Mouse (Mus musculus): Measurements from ENCODE around the gene Rab6a.
"Not testable (repeated sequence)": the region's sequence is repeated elsewhere in the genome, so short reads cannot be mapped to it uniquely, and the experiment has no call there.

Gene Rab6a

GRCm38 (mm10) chr7:100607214-100608129 lies at the start of gene Rab6a:
Gene Rab6a (plus strand): TSS chr7:100607410.
- DNase-seq (ENCODE audit: extremely low read depth, low read depth, low spot score), result peak; percentile 99

GRCm38 (mm10) chr7:100559331-100559730 lies 47.9 kb upstream of the Rab6a start:
- DNase-seq (ENCODE audit: extremely low read depth, low read depth, low spot score), result no peak

GRCm38 (mm10) chr7:100561861-100562587 lies 45.2 kb upstream of the Rab6a start:
- no peak for DNase-seq (ENCODE audit: extremely low read depth, low read depth, low spot score)

- not testable (repeated sequence) for DNase-seq (ENCODE audit: extremely low read depth, low read depth, low spot score)
These were observed 40.0 kb upstream of the Rab6a start for GRCm38 (mm10) chr7:100567238-100567637.

- DNase-seq (ENCODE audit: extremely low read depth, low read depth, low spot score), result no peak
These were observed 37.3 kb upstream of the Rab6a start for GRCm38 (mm10) chr7:100569907-100570306.

GRCm38 (mm10) chr7:100570930-100571715 lies 36.1 kb upstream of the Rab6a start:
- no peak for DNase-seq (ENCODE audit: extremely low read depth, low read depth, low spot score)

GRCm38 (mm10) chr7:100572061-100572460 lies 35.1 kb upstream of the Rab6a start:
- DNase-seq (ENCODE audit: extremely low read depth, low read depth, low spot score), result no peak

- DNase-seq (ENCODE audit: extremely low read depth, low read depth, low spot score), result no peak
These were observed 34.5 kb upstream of the Rab6a start for GRCm38 (mm10) chr7:100572704-100573103.

- DNase-seq (ENCODE audit: extremely low read depth, low read depth, low spot score), result no peak
These were observed 28.4 kb upstream of the Rab6a start for GRCm38 (mm10) chr7:100578794-100579193.

GRCm38 (mm10) chr7:100582235-100582634 lies 25.0 kb upstream of the Rab6a start:
- no peak for DNase-seq (ENCODE audit: extremely low read depth, low read depth, low spot score)

GRCm38 (mm10) chr7:100582727-100583236 lies 24.4 kb upstream of the Rab6a start:
- DNase-seq (ENCODE audit: extremely low read depth, low read depth, low spot score), result peak; percentile 34

GRCm38 (mm10) chr7:100589816-100590215 lies 17.4 kb upstream of the Rab6a start:
- no peak for DNase-seq (ENCODE audit: extremely low read depth, low read depth, low spot score)

GRCm38 (mm10) chr7:100590504-100590844 lies 16.7 kb upstream of the Rab6a start:
- no peak for DNase-seq (ENCODE audit: extremely low read depth, low read depth, low spot score)

GRCm38 (mm10) chr7:100590845-100591521 lies 16.2 kb upstream of the Rab6a start:
- peak; percentile 59 for DNase-seq (ENCODE audit: extremely low read depth, low read depth, low spot score)

- no peak for DNase-seq (ENCODE audit: extremely low read depth, low read depth, low spot score)
These were observed 15.7 kb upstream of the Rab6a start for GRCm38 (mm10) chr7:100591522-100591852.

GRCm38 (mm10) chr7:100593349-100593748 lies 13.9 kb upstream of the Rab6a start:
- no peak for DNase-seq (ENCODE audit: extremely low read depth, low read depth, low spot score)

- DNase-seq (ENCODE audit: extremely low read depth, low read depth, low spot score), result no peak
These were observed 7.0 kb upstream of the Rab6a start for GRCm38 (mm10) chr7:100600211-100600610.

- no peak for DNase-seq (ENCODE audit: extremely low read depth, low read depth, low spot score)
These were observed 1.0 kb downstream of the Rab6a start, which contains the start of gene Mrpl48 for GRCm38 (mm10) chr7:100608130-100608741. Gene Mrpl48 (minus strand): TSS chr7:100608301.

- no peak for DNase-seq (ENCODE audit: extremely low read depth, low read depth, low spot score)
These were observed 1.7 kb downstream of the Rab6a start for GRCm38 (mm10) chr7:100608910-100609309.
